Mouse (Mus musculus): Measurements from ENCODE around the gene Ror1.

Gene Ror1
- long read RNA-seq, experiment 1, partial matches to known transcripts = 1 of 4 reads
- long read RNA-seq, experiment 1, other reads (novel, unspliced or antisense) = 3 of 4 reads
- long read RNA-seq, experiment 2, partial matches to known transcripts = 0 of 6 reads
- long read RNA-seq, experiment 2, other reads (novel, unspliced or antisense) = 6 of 6 reads

DNA sequence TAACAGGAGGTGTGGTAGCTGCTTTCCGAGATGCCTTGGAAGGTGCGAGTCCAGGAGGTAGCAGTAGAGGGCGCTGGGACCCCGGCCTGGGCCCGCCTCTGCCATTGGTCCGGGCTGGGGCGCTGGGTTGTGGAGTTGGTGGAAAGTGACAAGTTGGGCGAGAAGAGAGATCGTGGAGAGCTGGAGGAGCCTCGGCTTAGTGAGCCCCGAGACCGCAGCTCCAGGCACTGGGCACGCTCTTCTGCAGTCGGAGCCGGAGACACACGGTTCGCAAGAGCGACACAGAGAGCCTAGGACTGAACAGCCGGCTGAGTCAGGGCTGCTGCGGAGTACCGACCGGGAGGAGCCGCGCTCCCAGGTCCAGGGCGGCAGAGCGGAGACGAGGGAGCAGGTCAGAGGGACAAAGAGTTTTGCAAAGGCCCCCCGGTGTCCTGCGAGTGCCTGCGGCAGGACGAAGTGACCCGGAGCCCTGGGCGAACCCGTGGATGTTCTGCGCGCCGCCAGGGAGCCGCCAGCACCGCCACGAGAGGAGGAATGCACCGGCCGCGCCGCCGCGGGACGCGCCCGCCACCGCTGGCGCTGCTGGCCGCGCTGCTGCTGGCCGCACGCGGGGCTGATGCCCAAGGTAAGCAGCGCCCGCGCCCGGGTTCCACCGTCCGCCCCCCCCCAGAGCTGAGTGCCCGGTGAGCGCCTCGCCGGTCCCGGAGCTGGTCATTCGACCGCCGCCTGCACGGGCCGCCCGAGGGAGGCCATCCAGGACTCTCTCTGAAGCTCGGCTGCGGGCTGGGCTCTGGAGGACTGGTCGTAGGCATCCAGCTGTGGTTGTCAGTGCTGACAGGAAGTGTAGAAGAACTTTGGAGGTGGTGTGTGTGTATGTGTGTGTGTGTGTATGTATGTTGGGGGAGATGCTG, at the start of gene Ror1:
TSS of gene Ror1 (plus strand) at position 107 of the 911 bp plus-strand sequence.
- intact Hi-C loops (cut with DNase I) = loop anchor here (2.0 to 5.0 kb wide), 3 partner anchors 106 to 441 kb away; no protein-coding TSS in a partner anchor

GRCm38 (mm10) chr4:100047066-100047465, 48.5 kb upstream of the Ror1 start:
- intact Hi-C loops (cut with DNase I) = no loop called here

DNA sequence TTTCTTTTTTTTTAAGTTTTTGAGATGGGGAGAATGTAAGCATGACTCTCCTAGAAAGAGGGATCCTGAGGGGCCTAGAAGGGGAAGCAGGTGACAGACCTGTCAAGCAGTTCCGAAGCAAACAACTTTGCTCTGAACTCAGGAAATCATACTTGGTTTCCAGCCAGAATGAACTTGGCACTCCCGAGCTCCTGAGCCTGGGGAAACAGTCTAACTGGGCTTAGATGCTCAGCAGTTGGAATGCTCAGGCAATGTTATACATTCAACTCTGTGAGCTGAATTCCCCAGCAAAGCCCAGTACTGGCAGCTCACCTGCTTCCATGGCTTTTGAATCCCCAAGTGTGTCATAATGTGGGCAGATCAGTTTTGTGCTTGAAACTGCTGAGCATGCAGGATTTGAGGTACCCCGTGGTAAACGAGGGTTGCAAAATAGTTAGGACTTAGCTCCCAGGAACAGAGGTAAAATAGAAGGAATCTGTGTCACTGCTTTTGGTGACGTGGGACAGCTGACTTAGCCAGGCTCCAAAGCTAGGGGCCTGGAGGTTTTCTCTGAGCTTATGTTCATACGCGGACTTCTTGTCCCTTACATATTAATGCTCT, 47.1 kb upstream of the Ror1 start:
- intact Hi-C loops (cut with DNase I) = no loop called here

- intact Hi-C loops (cut with DNase I) = no loop called here
These were observed 43.8 kb upstream of the Ror1 start for GRCm38 (mm10) chr4:100051767-100052166.

DNA sequence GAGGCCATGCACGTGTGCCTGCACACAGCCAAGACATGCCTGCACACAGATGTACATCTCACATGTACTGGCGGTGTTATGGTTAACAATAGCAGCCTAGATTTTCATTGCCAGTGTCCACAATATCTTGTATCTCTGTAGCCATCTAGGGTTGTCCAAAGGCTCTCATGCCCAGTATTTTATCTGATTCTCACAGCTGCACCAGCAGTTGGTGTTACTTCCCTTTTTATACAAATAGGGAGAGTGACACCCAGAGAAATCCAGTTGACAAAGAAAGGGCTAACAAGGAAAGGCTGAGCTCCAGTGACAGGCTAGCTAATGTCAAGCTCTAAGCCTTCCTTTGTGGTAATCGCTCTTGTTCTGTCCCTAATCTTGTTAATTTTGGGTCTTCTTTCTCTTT, 43.3 kb upstream of the Ror1 start:
- intact Hi-C loops (cut with DNase I) = no loop called here

- intact Hi-C loops (cut with DNase I) = no loop called here
These were observed 39.5 kb upstream of the Ror1 start for GRCm38 (mm10) chr4:100056046-100056445.

- intact Hi-C loops (cut with DNase I) = no loop called here
These were observed 39.1 kb upstream of the Ror1 start for GRCm38 (mm10) chr4:100056446-100056845.

- intact Hi-C loops (cut with DNase I) = no loop called here
These were observed 38.2 kb upstream of the Ror1 start for GRCm38 (mm10) chr4:100057381-100057780.

DNA sequence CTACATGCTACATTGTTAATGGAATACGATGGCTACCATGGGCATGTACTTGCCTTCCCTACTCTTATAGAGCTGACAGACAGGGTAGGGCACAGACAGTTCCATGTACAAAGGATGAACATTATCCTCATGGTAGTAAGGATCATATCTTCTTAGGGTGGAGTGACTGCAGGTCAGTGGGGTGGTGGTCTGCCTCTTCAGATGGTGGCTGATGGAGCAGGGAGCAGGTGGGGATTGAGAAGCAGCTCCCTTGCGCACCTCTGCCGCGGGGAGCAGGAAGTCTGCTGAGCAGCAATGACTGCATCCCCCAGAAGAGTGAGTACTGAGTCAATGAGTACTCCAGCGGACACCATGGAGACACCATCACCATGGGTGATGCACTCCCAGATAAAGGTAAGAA, 37.0 kb upstream of the Ror1 start:
- intact Hi-C loops (cut with DNase I) = no loop called here

DNA sequence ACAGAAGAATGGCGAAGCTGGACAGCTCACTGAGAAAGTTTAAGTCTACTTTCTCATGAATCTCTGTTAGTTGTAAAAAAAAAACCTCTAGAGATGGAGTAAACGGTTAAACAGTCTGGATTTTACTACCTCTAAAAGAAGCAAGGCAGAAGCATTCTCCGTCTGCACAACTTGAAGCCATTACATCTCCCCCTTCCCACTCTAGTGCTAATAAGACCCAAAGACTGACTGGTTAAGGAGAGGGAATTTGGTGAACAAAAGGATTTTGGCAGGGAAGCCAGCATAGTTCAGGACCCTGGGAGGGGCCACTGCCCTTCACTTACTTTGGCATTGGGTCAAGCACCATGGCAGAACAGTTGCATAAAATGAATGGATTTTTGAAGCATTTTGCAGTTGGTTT, 35.8 kb upstream of the Ror1 start:
- intact Hi-C loops (cut with DNase I) = no loop called here

DNA sequence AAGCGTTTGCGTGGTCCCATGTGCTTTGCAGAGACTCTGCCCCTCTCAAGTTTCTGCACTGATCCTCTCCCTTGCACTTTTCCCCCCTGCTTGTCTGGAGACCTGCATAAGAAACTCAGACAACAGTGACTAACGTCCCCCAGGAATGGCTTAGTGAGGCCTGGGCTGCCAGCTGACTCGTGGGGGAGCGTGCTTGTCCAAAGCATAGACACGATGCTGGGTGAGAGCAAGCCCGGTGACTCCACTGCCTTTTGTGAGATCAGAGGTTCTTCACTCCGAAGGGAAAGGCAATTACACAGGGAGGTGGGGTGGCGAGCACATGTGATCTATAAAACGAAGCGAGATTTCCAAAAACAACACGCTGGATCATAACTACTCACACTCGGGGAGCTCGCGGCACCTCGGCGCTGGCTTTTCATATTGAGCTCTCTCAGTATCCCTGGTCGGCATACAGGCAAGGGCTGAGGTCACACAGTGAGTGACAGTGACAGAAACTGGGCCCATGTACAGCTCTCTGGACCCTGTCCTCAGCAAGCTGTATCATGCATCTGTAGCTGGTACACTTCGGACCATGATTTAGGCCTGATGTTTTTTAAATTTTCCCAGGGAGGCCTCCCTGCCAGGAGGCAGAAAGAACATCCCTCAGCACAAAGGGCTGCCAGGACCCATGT, 34.1 kb upstream of the Ror1 start:
- intact Hi-C loops (cut with DNase I) = no loop called here

DNA sequence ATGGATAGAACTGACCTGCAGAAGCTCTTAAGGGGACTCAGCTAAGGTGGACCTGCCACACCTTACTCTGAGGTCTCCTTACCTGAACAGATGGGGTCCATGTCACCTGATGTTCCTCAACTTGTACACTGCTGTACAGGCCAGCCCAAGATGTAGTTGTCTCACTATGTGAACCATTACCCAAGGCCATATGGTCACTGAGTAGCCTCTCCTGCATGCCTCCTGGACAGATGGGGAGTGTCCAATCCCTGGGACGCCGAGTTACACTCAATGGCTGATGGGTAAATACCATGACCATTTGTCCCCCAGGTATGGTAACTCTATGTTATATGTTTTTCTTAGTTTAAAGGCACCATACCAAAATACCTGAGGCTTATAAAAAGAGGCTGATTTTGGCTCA, 29.9 kb upstream of the Ror1 start:
- intact Hi-C loops (cut with DNase I) = no loop called here

- intact Hi-C loops (cut with DNase I) = no loop called here
These were observed 25.5 kb upstream of the Ror1 start for GRCm38 (mm10) chr4:100070101-100070500.

DNA sequence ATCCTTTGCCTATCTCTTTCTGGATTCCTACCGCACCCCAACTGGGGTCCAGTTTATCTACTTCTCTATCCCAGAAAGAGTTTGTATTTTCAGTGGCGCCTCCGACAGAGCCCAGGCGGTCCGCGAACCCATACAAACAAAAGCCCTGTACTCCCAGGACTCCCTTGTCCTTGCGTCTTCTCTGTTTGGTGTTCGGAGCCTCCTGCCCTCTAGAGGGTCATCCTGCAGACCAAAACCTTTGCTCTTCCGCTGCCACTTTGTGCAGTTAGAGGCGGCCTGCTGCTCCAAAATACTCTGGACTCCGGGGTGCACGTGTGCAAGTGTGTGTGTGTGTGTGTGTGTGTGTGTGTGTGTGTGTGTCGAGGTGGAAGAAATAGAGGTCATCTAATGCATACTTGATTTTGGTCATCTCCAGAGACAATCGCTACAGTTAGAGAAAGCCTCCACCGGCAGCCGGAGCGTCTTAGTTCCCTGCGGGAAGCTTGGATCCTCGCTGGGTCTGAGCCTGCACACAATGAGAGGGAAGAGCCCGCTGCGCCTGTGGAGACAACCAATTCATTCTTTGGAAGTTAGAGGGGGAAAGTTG, 1.1 kb downstream of the Ror1 start:
- intact Hi-C loops (cut with DNase I) = loop anchor here (5.0 kb wide), 2 partner anchors 106 to 441 kb away; no protein-coding TSS in a partner anchor

DNA sequence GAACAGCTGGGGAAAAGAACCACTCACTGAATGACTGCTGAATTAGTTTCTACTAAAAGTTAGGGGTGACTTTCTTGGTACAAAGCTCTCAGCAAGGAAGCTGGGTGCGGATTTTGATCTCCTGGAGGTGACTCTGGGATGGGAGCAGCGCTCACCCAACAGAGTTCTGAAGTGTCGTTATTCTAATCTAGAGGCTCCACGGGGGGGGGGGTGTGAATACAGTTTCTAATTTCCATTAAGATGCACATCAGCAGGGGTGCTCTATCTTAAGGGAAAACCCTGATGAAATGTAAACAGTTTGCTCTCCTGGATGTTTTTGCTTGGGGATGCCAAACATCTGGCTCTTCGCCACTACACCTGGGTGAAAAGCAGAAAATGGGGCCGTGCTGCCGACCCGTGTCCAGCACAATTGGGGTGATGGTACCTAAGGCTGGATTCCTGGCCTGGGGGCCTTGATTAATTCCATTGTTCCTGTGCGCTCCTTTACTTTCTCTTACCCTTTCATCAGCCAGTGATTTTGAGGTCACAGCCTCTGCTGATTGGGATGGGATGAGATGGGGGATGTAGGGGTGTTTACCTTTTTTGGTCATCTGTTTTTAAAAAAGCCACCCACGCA, 1.9 kb downstream of the Ror1 start:
- intact Hi-C loops (cut with DNase I) = loop anchor here (5.0 kb wide), 2 partner anchors 105 to 440 kb away; no protein-coding TSS in a partner anchor

DNA sequence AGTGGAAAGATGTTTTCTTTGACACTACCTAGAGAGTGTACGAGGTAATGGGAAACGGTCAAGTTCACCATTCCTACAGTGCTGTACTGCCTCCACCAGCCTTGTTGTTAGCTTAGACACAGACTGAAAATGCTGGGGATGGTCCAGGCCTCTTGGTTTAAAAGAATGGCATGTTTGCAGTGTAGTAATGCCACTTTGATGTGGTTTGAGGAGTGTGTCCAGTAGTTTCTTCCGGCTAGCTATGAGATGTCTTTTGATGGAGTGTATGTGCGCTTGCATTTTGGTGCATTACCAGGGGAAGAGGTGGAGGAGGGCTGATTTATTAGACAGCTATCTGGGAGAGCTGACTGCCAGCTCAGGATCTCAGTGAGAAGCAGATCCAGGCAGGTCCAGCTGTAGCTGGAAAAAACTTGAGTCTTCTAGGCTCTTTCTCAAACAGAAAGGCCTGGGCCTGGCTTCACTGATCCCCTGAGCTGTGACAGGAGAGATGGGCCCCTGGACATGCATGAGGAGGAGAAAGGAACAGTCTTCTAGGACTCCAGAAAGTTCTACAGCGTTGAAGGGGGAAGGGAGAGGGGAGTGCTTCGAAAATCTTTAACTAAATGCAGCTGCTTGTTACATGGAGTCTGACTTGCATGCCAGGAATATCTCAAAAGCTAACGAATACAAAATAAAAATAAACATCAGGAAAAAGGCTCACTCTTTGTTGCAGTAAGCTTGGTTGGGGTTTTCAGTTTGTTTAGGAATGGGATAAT, 5.7 kb downstream of the Ror1 start:
- intact Hi-C loops (cut with DNase I) = no loop called here

GRCm38 (mm10) chr4:100101844-100102243, 6.3 kb downstream of the Ror1 start:
- intact Hi-C loops (cut with DNase I) = no loop called here

DNA sequence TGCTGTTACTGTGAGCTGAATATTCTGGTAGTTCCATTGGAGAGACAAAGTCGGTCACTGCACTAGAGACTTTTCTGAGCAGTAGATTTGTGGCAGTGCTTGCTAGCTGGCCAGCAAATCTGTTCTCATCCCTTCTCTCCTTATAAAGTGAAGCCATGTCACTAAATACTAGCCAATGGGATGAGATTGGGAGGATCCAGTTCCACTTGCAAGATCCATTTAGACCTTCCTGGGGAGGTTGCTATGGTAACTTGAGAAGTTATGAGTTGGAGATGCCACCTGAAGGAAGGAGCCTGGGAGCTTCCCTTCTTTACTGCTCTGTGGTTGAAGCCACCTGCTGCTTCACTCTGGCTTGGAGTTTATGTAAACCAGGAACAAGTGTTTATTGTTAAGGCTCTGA, 8.7 kb downstream of the Ror1 start:
- intact Hi-C loops (cut with DNase I) = no loop called here

DNA sequence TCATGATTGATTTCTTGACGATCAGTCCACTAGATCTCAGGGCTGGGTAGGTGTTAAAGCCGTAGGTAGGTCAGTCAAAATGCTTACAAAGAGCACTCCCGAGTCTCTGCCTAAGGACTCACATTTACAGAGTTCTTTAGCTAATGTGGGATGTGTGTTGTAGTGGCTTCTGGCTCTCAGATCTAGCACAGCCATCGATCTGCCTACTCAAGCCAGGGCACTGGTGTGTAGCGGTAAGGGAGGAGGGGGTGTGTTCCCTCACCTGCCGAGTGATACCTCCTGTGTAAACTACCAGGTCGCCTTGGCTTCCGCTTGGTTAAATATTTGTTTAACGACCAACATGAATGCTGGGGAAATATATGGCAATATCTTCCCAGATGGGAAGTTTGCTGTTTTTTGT, 12.0 kb downstream of the Ror1 start:
- intact Hi-C loops (cut with DNase I) = no loop called here

GRCm38 (mm10) chr4:100108551-100108950, 13.0 kb downstream of the Ror1 start:
- intact Hi-C loops (cut with DNase I) = no loop called here
